Mouse (Mus musculus): ENCODE results near the gene Ccs.

DNA sequence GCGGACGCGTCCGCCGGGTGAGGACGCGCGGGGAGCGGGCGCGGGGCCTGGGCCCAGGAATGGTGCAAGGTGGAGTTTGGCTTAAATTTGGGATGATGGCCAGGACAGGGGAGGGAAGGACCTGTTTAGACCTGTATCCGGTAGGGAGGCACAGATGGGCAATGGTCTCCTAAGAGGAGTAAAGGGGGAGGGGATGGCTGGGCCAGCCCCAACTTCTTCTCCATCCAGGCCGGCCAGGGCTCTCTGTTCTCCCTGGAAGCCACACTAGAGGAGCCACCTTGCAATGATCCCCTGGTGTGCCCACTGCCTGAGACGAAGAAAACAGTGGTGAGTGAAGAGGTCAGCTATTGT is 16.3 kb upstream of the Ccs start:
- no peak for TF ChIP-seq POLR2A (IDR thresholded peaks at IDR 0.05; ENCODE audit: borderline replicate concordance, low read depth, low read length)
- no peak for TF ChIP-seq CTCF (IDR thresholded peaks at IDR 0.05; ENCODE audit: low read depth, low read length)

Measured in bone marrow macrophage, adult 2 months (primary cell).